Mouse (Mus musculus) CD4-positive naive resting alpha-beta T cell, adult 76 days (primary cell): ENCODE data around the gene Efcab6. TPM values are rescaled to one million over a fixed set of nuclear protein-coding genes. Genes with fewer than 3 reads are reported as not detected.

Source experiments
- total RNA-seq: library from RNA; stranded (reverse); gene quantifications from one replicate; pipeline ENCODE4 v1.2.4, GENCODE M21; 2023

The Efcab6 gene
- total RNA-seq = not detected

DNA sequence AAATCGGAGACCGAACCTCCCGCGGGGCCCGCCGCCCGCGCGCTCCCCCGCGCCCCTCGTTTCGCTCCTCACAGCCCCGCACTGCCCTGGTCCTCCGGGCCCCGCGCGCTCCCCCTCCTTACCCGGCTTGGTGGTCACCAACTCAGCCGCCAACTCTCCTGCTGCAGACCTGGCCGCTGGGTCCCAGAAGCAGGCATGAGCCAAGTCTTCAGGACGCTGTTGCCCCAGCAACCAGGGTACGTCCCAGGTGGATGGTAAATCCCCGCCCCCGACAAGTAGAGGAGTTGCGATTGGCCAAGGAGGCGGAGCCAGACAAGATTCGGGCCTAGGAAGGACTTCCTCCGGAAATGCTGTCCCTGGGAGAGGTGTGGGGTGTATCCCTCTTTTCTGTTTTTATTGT is at the start of gene Efcab6:
Gene Efcab6 (minus strand): TSS at position 240 of the 400 bp plus-strand sequence.

GRCm38 (mm10) chr15:84105105-84105923 is 40.1 kb upstream of the Efcab6 start, which contains the start of gene Sult4a1:
Sult4a1 (minus strand) TSS chr15:84105754.

Other genes with a start within 250 kb of the Efcab6 start
- not detected for gene Sult4a1, start 40.4 kb upstream of the Efcab6 start, total RNA-seq
- gene Pnpla5, start 57.8 kb upstream of the Efcab6 start, total RNA-seq = not detected
- not detected for gene Pnpla3, start 102.5 kb upstream of the Efcab6 start, total RNA-seq
- gene Samm50, start 126.9 kb upstream of the Efcab6 start, total RNA-seq = 90.3 TPM
- 1.7 TPM for gene Parvb, start 166.7 kb upstream of the Efcab6 start, total RNA-seq